Mouse (Mus musculus) midbrain, embryonic 12.5 days (tissue): ENCODE data around the gene St8sia4. TPM values are rescaled to one million over a fixed set of nuclear protein-coding genes. Genes with fewer than 3 reads are reported as not detected.

Experiments used
- ATAC-seq: fragments of 200-750 bp; cut with Nextera tagmentation; 2 replicates; pipeline ENCODE4 v1.8.0; 2017; ENCODE audit warnings: low read depth, moderate TSS enrichment, moderate library complexity; ENCODE audit not compliant: low FRiP score
- H3K27ac ChIP-seq: fragments of 300-500 bp; sonication (generic); replicated peaks from 2 replicates; pipeline ENCODE4 v1.5.1; 2016; ENCODE audit warnings: mild to moderate bottlenecking
- H3K27me3 ChIP-seq: fragments of 300-500 bp; sonication (generic); 2 replicates; pipeline ENCODE4 v1.6.1; 2016; ENCODE audit warnings: mild to moderate bottlenecking
- H3K36me3 ChIP-seq: fragments of 300-500 bp; sonication (generic); 2 replicates; pipeline ENCODE4 v1.6.1; 2016
- H3K4me1 ChIP-seq: fragments of 300-500 bp; sonication (generic); 2 replicates; pipeline ENCODE4 v1.6.1; 2016
- H3K4me2 ChIP-seq: fragments of 300-500 bp; sonication (generic); replicated peaks from 2 replicates; pipeline ENCODE4 v1.6.1; 2016; ENCODE audit warnings: mild to moderate bottlenecking, moderate library complexity
- H3K4me3 ChIP-seq: fragments of 300-500 bp; sonication (generic); 2 replicates; pipeline ENCODE4 v1.5.1; 2016; ENCODE audit warnings: mild to moderate bottlenecking
- H3K9ac ChIP-seq: fragments of 300-500 bp; sonication (generic); replicated peaks from 2 replicates; pipeline ENCODE4 v1.6.1; 2016; ENCODE audit warnings: mild to moderate bottlenecking, moderate library complexity
- H3K9me3 ChIP-seq: fragments of 300-500 bp; sonication (generic); 2 replicates; pipeline ENCODE4 v1.6.1; 2016; ENCODE audit warnings: mild to moderate bottlenecking
- WGBS: fragments of 180-500 bp; shearing (Covaris S2); methylation state at CpG from one replicate; pipeline ENCODE4 v1.1.7; 2016; 5-methylcytosine and 5-hydroxymethylcytosine counted together
- polyA plus RNA-seq: library from polyadenylated mRNA; unstranded; fragments of >200 nt; fragmentation: Nextera tagmentation; extraction: Ambion mirVana; gene quantifications from 2 replicates; pipeline ENCODE4 v1.2.1, GENCODE M21; 2016

The St8sia4 gene
- polyA plus RNA-seq, 1 experiment from 2014 or later: 21.7 TPM

- no peak overlapping the region for H3K4me2 ChIP-seq
- 80% methylated on average over 9 of the region's 9 CpGs for WGBS
- no peaks in the 10 kb centered on the region for H3K27me3 ChIP-seq
- H3K4me1 ChIP-seq: no peaks in the 10 kb centered on the region
- no peaks in the 10 kb centered on the region for H3K36me3 ChIP-seq
- no peak overlapping the region for H3K9ac ChIP-seq
- no peak overlapping the region for H3K27ac ChIP-seq
- ATAC-seq: no peak
- H3K4me3 ChIP-seq: no peak overlapping the region
- H3K9me3 ChIP-seq: no peaks in the 10 kb centered on the region
These were observed 11.8 kb downstream of the St8sia4 start for GRCm38 (mm10) chr1:95655564-95655963.

GRCm38 (mm10) chr1:95653445-95653844 is 13.9 kb downstream of the St8sia4 start:
- ATAC-seq: no peak
- Histone ChIP-seq H3K4me2 (no peak overlapping the region), H3K4me1 (no peaks in the 10 kb centered on the region), H3K9me3 (no peaks in the 10 kb centered on the region), H3K4me3 (no peak overlapping the region), H3K27ac (no peak overlapping the region), H3K9ac (no peak overlapping the region), H3K36me3 (no peaks in the 10 kb centered on the region), H3K27me3 (no peaks in the 10 kb centered on the region)
- 85% methylated on average over 8 of the region's 8 CpGs for WGBS

- WGBS: 73% methylated on average over 2 of the region's 2 CpGs
These were observed 23.1 kb downstream of the St8sia4 start for GRCm38 (mm10) chr1:95644292-95644691.

GRCm38 (mm10) chr1:95639001-95639400 is 28.4 kb downstream of the St8sia4 start:
- no peak overlapping the region for H3K4me3 ChIP-seq
- no peak overlapping the region for H3K9ac ChIP-seq
- no peak overlapping the region for H3K27ac ChIP-seq
- no peaks in the 10 kb centered on the region for H3K9me3 ChIP-seq
- 0 out of 2 replicates have a peak, but pooled peaks cover 6% of the 10 kb centered on the region for H3K36me3 ChIP-seq
- no peak for ATAC-seq
- H3K4me2 ChIP-seq: no peak overlapping the region
- H3K4me1 ChIP-seq: no peaks in the 10 kb centered on the region
- H3K27me3 ChIP-seq: no peaks in the 10 kb centered on the region
- WGBS: 75% methylated on average over 3 of the region's 3 CpGs

More at GRCm38 (mm10) chr1:95644292-95644691, 23.1 kb downstream of the St8sia4 start:
- Histone ChIP-seq H3K4me3 (no peak overlapping the region), H3K9ac (no peak overlapping the region), H3K27ac (no peak overlapping the region), H3K36me3 (no peaks in the 10 kb centered on the region), H3K4me1 (no peaks in the 10 kb centered on the region), H3K27me3 (no peaks in the 10 kb centered on the region), H3K9me3 (no peaks in the 10 kb centered on the region), H3K4me2 (no peak overlapping the region)
- no peak for ATAC-seq

GRCm38 (mm10) chr1:95624376-95624775 is 43.0 kb downstream of the St8sia4 start:
- ATAC-seq: no peak

GRCm38 (mm10) chr1:95618647-95619046 is 48.7 kb downstream of the St8sia4 start:
- Histone ChIP-seq H3K9me3 (no peaks in the 10 kb centered on the region), H3K9ac (no peak overlapping the region), H3K27me3 (no peaks in the 10 kb centered on the region), H3K4me1 (no peaks in the 10 kb centered on the region), H3K36me3 (no peaks in the 10 kb centered on the region), H3K27ac (no peak overlapping the region), H3K4me2 (no peak overlapping the region), H3K4me3 (no peak overlapping the region)
- 46% methylated on average over 3 of the region's 3 CpGs for WGBS
- ATAC-seq: no peak

More at GRCm38 (mm10) chr1:95624376-95624775, 43.0 kb downstream of the St8sia4 start:
- Histone ChIP-seq H3K36me3 (no peaks in the 10 kb centered on the region), H3K27me3 (no peaks in the 10 kb centered on the region), H3K9me3 (no peaks in the 10 kb centered on the region), H3K27ac (no peak overlapping the region), H3K4me1 (no peaks in the 10 kb centered on the region), H3K4me3 (no peak overlapping the region), H3K9ac (no peak overlapping the region), H3K4me2 (no peak overlapping the region)
- 68% methylated on average over 5 of the region's 5 CpGs for WGBS

GRCm38 (mm10) chr1:95618125-95618524 is 49.2 kb downstream of the St8sia4 start:
- Histone ChIP-seq H3K4me2 (no peak overlapping the region), H3K27ac (no peak overlapping the region), H3K9me3 (no peaks in the 10 kb centered on the region), H3K36me3 (no peaks in the 10 kb centered on the region), H3K27me3 (no peaks in the 10 kb centered on the region), H3K9ac (no peak overlapping the region), H3K4me1 (no peaks in the 10 kb centered on the region), H3K4me3 (no peak overlapping the region)
- no peak for ATAC-seq
- WGBS: 77% methylated on average over 3 of the region's 3 CpGs

- WGBS: 79% methylated on average over 2 of the region's 2 CpGs
- ATAC-seq: no peak
These were observed 57.4 kb downstream of the St8sia4 start for GRCm38 (mm10) chr1:95610017-95610416.

GRCm38 (mm10) chr1:95609045-95609444 is 58.3 kb downstream of the St8sia4 start:
- no peaks in the 10 kb centered on the region for H3K9me3 ChIP-seq
- H3K36me3 ChIP-seq: no peaks in the 10 kb centered on the region
- H3K9ac ChIP-seq: no peak overlapping the region
- H3K27me3 ChIP-seq: no peaks in the 10 kb centered on the region
- WGBS: 89% methylated on average over 5 of the region's 5 CpGs
- H3K4me2 ChIP-seq: no peak overlapping the region
- H3K4me1 ChIP-seq: no peaks in the 10 kb centered on the region
- H3K27ac ChIP-seq: no peak overlapping the region
- no peak for ATAC-seq
- H3K4me3 ChIP-seq: no peak overlapping the region

More at GRCm38 (mm10) chr1:95610017-95610416, 57.4 kb downstream of the St8sia4 start:
- Histone ChIP-seq H3K27me3 (no peaks in the 10 kb centered on the region), H3K4me3 (no peak overlapping the region), H3K36me3 (no peaks in the 10 kb centered on the region), H3K4me2 (no peak overlapping the region), H3K9me3 (no peaks in the 10 kb centered on the region), H3K9ac (no peak overlapping the region), H3K27ac (no peak overlapping the region), H3K4me1 (no peaks in the 10 kb centered on the region)

GRCm38 (mm10) chr1:95605458-95605857 is 61.9 kb downstream of the St8sia4 start:
- ATAC-seq: no peak
- Histone ChIP-seq H3K36me3 (no peaks in the 10 kb centered on the region), H3K27ac (no peak overlapping the region), H3K4me3 (no peak overlapping the region), H3K9me3 (no peaks in the 10 kb centered on the region), H3K27me3 (no peaks in the 10 kb centered on the region), H3K4me2 (no peak overlapping the region), H3K4me1 (no peaks in the 10 kb centered on the region), H3K9ac (no peak overlapping the region)
- 82% methylated on average over 2 of the region's 2 CpGs for WGBS

- H3K4me2 ChIP-seq: no peak overlapping the region
- no peaks in the 10 kb centered on the region for H3K4me1 ChIP-seq
- WGBS: 80% methylated on average over 1 of the region's 1 CpGs
- no peaks in the 10 kb centered on the region for H3K9me3 ChIP-seq
- no peaks in the 10 kb centered on the region for H3K36me3 ChIP-seq
- ATAC-seq: no peak
- H3K4me3 ChIP-seq: no peak overlapping the region
- no peak overlapping the region for H3K27ac ChIP-seq
- no peaks in the 10 kb centered on the region for H3K27me3 ChIP-seq
- no peak overlapping the region for H3K9ac ChIP-seq
These were observed 69.3 kb downstream of the St8sia4 start for GRCm38 (mm10) chr1:95598108-95598507.

- H3K36me3 ChIP-seq: no peaks in the 10 kb centered on the region
- H3K9ac ChIP-seq: no peak overlapping the region
- ATAC-seq: no peak
- no peaks in the 10 kb centered on the region for H3K27me3 ChIP-seq
- 81% methylated on average over 1 of the region's 1 CpGs for WGBS
- no peaks in the 10 kb centered on the region for H3K9me3 ChIP-seq
- no peaks in the 10 kb centered on the region for H3K4me1 ChIP-seq
- H3K4me2 ChIP-seq: no peak overlapping the region
- H3K4me3 ChIP-seq: no peak overlapping the region
- no peak overlapping the region for H3K27ac ChIP-seq
These were observed 70.5 kb downstream of the St8sia4 start for GRCm38 (mm10) chr1:95596825-95597224.

- H3K36me3 ChIP-seq: no peaks in the 10 kb centered on the region; the same call in 1 of the 2 replicates
- H3K9ac ChIP-seq: no peak overlapping the region
- no peak overlapping the region for H3K27ac ChIP-seq
- WGBS: 89% methylated on average over 2 of the region's 2 CpGs
- H3K4me2 ChIP-seq: no peak overlapping the region
- H3K4me3 ChIP-seq: no peak overlapping the region
- H3K9me3 ChIP-seq: no peaks in the 10 kb centered on the region
- ATAC-seq: no peak
- no peaks in the 10 kb centered on the region for H3K4me1 ChIP-seq
- no peaks in the 10 kb centered on the region for H3K27me3 ChIP-seq
These were observed 76.3 kb downstream of the St8sia4 start for GRCm38 (mm10) chr1:95591101-95591500.
